Mouse (Mus musculus): ENCODE results near the gene Vmn2r52. TPM values are rescaled to one million over a fixed set of nuclear protein-coding genes. Genes with fewer than 3 reads are reported as not detected.
"Not testable (repeated sequence)": the region's sequence is repeated elsewhere in the genome, so short reads cannot be mapped to it uniquely, and the experiment has no call there.

Gene Vmn2r52
- polyA plus RNA-seq (2016; fragmentation: Nextera tagmentation; extraction: Ambion mirVana) = not detected in 2 replicates

DNA sequence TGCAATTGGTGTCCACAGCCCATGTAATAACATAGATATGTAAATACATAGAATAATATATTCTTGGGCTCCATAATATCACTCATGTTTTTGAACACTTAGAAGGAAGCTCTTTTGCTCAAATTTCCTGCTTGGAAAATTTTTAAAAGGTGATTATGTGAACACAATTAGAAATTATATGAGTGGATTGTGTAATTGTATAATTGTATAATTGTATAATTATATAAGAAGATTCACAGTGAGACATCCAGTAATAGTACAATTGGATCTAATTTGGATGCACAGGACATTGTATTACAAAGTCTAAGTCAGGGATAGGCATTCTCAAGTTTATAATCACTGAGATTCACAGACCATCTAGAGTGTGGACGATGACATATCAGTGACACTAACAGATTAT is at the start of gene Vmn2r52:
Vmn2r52 (minus strand) TSS at position 101 of the 400 bp plus-strand sequence.
- Histone ChIP-seq H3K27ac (no peak within 1 kb of the TSS), H3K4me1 (no peaks in the 10 kb centered on the region), H3K9me3 (replicated peaks) (no peaks in the 10 kb centered on the region), H3K4me2 (no peak within 1 kb of the TSS), H3K36me3 (no peaks in the 10 kb centered on the region), H3K4me3 (no peak within 1 kb of the TSS), H3K27me3 (replicated peaks) (no peaks in the 10 kb centered on the region), H3K9ac (no peak within 1 kb of the TSS)
- 77% methylated on average over 1 of the region's 1 CpGs for WGBS (ENCODE audit: insufficient replicate concordance)
- no peak for ATAC-seq

DNA sequence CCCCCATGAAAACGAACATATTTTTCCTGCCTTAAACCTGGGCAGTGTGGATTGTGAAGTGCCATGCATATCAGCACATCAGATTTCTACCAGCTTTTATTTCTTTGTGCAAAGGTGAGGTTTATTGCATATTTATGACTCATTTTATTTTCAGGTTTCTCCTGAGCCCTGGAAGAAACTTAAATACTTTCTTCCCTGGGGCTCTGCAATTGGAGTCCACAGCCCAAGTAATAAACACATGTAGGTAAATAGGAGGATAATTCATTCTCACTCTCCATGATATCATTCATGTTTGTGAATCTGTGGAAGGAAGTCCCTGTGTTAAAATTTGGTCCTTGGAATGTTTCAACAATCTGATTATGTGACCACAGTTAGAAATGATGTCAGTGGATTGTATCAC is 70.7 kb downstream of the Vmn2r52 start, which contains the start of gene Vmn2r51:
Vmn2r51 (minus strand) TSS at position 101 of the 400 bp plus-strand sequence.
- not testable (repeated sequence) for H3K4me2 ChIP-seq; H3K4me1 ChIP-seq; H3K9me3 ChIP-seq (replicated peaks); H3K27me3 ChIP-seq (replicated peaks); H3K27ac ChIP-seq; H3K9ac ChIP-seq; ATAC-seq; H3K4me3 ChIP-seq; H3K36me3 ChIP-seq
- WGBS (ENCODE audit: insufficient replicate concordance) = 39% methylated on average over 1 of the region's 1 CpGs

Other genes with a start within 250 kb of the Vmn2r52 start
- not detected in 2 replicates for gene Vmn2r48, start 223.0 kb downstream of the Vmn2r52 start, polyA plus RNA-seq (2016; fragmentation: Nextera tagmentation; extraction: Ambion mirVana)
- not detected in 2 replicates for gene Vmn2r49, start 184.3 kb downstream of the Vmn2r52 start, polyA plus RNA-seq (2016; fragmentation: Nextera tagmentation; extraction: Ambion mirVana)
- gene Vmn2r50, start 123.3 kb downstream of the Vmn2r52 start, polyA plus RNA-seq (2016; fragmentation: Nextera tagmentation; extraction: Ambion mirVana) = not detected in 2 replicates
- not detected in 2 replicates for gene Vmn2r51, start 70.8 kb downstream of the Vmn2r52 start, polyA plus RNA-seq (2016; fragmentation: Nextera tagmentation; extraction: Ambion mirVana)
- not detected in 2 replicates for gene Vmn1r66, start 101.4 kb upstream of the Vmn2r52 start, polyA plus RNA-seq (2016; fragmentation: Nextera tagmentation; extraction: Ambion mirVana)

Data from liver, embryonic 12.5 days (tissue).